Mouse (Mus musculus) left cerebral cortex, adult 8-10 months (tissue): ENCODE results near the gene Pnkd. TPM values are rescaled to one million over a fixed set of nuclear protein-coding genes. Genes with fewer than 3 reads are reported as not detected.
"Not testable (repeated sequence)": the region's sequence is repeated elsewhere in the genome, so short reads cannot be mapped to it uniquely, and the experiment has no call there.

Experiments
- DNase-seq, 2 experiments: peaks; one replicate each; pipeline ENCODE4 v3.0.0; 2022; ENCODE audit warnings: low spot score in 2 of 2
- total RNA-seq, 4 experiments: library from RNA; stranded (reverse); gene quantifications; 2 replicates each; pipeline ENCODE4 v1.2.4; 2022

The Pnkd gene
- total RNA-seq, 4 experiments from 2014 or later: 162 to 185 (median 173) TPM

DNA sequence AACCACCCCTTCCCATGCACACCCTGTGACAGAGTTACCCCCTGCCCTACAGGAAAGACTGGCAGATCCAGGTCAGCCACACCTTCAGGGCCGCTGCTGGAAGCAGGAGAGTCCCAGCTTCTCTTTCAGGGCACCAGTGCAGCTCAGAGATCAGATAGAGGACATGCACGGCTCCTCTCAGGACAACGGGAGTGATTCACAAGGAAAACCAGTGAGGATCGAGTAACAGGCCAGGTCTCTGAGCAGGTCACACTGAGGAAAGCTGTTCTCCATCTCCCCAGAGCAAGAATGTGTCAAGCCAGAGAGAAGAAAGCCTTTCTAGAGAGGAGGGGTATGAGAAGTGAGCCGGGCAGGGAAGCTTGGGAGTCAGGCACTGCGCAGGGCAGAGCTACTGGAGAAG is 11.7 kb downstream of the Pnkd start:
- DNase-seq: no peak

DNA sequence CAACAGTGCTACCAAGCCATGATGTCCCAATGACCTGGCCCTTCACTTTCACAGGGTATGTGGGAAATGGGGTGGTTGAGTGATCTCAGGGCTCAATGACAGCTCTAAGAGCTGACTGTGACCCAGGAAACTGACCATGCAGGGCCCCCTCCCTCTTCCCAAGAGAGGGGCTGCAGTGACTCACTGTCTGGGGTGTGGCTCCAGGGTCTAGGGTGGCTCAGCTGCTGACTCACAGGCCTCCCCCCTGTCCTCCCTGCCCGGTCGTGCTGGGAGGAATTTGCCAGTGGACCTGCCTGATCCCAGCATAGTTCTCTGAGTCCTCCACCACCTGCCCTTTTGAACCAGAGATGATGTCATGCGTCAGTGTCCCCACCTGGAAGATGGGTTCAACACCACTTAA is 12.5 kb downstream of the Pnkd start:
- no peak for DNase-seq

DNA sequence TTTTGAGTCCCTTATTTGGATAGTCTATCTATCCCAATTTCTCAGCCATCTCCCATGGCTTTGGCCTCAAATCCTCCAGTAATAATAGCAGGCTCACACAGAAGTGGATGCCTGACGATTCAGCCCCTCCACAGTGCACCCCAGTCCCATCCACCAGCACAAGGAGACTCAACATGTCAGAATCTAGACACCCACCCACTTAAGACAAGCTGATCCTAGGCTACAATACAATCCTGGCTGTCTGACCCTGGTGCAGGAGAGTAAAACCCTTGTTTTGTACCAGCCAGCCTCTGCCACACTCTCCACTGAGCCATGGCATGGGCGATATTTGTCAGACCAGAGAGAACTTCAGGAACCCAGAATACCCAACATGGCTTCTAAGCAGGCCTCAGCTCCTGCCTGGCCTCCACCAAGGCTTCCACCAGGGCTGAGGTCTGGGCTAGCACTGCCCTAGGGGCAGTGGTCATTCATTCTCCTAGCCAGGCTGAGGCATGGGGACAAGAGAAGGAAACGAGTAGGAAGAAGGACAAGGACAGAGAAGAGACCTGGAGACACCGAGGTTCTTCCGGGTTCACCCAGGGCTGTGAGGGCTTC is 13.5 kb downstream of the Pnkd start:
- no peak for DNase-seq

DNA sequence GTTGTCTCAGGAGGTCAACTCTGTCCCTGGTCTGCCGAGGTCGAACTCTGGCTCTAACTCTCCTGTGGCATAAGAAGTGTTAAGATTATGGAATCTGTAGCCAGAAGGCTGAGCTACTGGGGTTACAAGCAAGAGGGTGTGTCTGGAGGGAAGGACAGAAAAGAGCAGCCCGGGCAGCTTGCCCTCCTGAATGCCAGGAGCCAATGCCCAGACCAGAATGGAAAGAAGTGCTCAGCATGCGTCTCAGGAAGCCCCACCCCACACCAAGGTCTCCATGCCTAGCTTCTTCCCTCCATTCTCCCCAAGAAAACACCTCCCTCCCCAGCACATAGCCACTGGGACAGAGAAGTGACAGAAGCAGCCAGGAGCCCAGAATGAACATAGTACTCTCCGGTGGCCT is 14.3 kb downstream of the Pnkd start:
- DNase-seq: no peak

DNA sequence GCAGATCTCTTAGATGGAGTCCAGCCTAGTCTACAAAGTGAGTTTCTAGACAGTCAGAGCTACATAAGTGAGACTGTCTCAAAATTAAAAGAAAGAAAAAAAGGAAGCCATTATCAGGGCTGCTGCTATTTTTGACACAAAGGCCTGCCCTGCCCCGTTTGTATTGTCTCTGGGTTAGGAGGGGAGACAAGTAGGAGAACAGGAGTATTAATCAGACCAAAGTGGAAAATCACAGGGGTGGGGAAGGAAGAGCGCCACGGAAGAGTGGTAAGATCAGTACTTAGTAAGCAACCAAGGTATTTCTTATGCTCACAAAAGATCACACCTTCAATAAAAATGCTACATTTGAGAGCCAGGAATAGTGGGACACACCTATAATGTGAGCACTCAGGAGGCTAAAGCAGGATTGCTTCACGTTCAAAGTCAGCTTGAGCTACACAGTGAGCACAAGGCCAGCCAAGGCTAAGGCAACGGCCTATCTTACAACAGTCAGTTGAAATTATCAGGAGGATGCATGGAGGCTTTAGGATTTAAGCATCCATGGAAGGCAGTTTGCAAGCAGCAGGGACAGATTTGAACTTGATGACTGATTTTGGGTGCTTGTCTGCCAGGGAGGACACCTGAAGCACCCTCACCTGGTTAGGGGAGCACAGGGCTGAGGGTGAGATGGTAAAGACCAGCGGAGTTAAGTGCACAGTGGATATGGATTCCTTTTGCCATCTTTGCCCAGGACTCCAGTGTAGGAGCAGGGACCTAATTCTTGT is 15.8 kb downstream of the Pnkd start:
- DNase-seq: no peak

DNA sequence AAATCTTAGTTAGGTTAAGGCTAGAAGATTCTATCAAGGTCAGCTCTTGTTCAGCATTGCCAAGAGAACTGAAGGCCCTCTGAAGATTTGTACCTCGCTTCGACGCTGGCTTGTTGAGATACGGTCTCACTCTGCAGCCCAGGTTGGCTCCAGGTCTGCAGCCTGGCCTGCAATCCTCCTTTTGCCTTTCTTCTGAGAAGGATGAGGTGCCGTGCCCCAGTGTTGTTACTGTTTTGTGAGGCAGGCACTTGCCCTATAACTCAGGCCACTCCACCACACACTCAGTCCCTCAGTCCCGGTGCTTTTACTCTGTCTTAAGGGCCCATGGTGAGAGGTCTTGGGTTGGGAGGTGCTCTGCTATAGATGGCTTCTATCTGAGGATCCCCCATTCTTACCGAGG is 17.5 kb downstream of the Pnkd start:
- no peak for DNase-seq

DNA sequence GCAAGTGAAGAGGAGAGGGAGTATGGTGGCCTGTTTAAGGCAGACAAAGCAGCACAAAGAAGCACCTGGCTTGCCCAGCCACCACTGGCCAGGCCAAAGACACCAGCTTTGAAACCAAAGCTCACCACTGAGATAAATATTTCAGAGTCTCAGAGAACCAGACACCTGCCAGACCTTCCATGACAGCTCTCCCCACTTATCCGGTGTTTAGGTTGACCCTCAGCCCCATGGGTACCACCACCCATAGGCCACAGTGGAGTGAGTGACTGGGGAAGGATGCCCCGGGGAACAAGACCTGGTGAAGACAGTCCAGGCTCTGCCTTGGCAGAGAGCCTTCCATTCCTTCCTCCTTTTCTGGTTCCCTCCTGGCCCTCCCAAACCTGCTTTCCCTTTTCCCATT is 18.1 kb downstream of the Pnkd start:
- no peak for DNase-seq

DNA sequence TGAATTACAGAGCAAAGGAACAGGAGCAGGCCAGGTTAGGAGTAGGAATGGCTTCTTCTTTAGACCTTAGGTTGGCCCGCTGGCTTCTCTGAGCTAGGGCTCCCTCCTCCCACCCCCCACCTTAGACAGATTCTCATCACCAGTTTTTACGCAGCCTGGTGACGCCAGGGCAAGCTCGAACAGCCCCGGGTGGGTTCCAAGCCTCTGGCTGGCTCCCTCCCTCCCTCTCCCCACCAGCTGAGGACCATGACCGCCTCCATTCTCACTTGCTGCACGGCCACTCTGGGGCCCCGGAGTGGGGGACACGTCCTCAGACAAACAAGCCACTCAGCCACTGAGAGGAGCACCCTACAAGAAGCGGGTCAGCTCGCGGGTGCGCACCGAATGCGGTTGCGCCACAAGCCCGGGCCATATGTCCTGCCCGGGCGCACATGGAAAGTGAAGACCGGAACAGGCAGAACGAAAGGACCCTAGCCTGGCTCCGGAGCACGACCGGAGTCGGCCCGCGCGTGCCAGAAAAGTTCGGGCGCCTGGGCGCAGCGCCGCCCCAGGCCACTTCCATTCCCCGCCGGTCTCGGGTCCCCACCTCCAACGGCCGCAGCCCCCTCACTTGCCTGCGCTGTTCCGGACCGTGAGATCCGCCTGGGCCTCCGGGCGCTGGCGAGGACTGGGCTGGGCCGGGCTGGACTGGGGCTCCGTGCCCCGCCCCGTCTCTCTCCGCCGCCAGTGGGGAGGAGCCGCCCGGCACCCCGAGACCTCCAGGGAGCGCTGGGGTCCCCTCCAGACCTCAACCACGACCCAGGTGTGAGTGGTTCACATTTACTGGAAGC is 19.0 kb downstream of the Pnkd start:
- DNase-seq: no peak

DNA sequence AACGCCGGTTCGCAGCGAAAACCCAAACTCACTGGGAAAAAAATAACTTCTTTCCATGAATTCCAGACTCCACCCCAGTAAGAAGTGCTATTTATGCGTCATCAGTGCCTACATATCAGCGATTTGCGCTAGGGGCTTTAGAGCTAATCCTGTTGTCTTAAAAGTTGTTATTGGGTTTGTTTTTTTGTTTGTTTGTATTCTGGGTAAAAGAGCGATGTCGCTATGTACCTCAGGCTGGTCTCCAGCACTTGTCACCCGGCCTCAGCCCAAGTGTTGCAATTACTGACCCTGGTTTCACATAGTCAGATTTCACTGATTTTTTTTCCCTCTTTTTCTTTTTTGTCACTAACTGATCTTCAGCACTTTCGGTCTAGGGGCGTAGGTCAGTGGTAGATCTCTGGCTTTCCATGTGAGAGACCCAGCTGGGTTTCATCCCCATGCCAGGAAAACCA is 19.6 kb downstream of the Pnkd start:
- DNase-seq: no peak

DNA sequence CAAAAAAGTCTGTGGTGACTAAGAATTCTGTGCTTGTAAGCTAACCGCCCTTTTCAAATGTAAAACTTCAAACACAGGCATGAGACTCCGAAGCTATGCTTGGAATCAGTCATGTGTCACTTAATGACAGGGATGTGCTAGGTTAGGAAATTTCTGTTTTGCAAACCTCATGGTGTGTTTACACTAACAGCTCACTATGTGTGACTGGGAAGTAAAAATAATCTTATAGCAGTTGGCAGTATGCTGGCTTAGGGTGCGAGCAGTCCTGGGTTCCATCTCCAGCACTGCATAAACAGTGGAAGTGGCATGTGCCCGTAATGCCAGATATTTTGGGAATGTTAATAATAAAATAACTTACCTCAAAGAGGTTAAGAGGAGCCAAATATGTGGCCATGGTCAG is 20.2 kb downstream of the Pnkd start:
- no peak for DNase-seq

DNA sequence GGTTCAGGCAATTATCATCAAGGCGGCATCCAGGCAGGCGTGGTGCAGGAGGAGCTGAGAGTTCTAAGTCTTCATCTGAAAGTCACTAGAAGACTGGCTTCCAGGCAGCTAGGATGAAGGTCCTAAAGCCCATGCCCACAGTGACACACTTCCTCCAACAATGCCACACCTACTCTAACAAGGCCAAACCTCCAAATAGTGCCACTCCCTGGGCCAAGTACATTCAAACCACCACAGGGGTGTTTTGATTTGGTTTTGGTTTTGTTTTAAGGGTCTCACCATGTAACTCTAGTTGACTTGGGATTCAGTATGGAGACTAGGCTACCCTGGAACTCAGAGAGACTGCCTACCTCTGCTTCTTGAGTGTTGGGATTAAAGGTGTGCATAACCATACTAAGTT is 20.8 kb downstream of the Pnkd start, which contains the start of gene Tmbim1:
Gene Tmbim1, minus strand, starts transcription at position 101 of the 400 bp plus-strand sequence.
- no peak for DNase-seq

DNA sequence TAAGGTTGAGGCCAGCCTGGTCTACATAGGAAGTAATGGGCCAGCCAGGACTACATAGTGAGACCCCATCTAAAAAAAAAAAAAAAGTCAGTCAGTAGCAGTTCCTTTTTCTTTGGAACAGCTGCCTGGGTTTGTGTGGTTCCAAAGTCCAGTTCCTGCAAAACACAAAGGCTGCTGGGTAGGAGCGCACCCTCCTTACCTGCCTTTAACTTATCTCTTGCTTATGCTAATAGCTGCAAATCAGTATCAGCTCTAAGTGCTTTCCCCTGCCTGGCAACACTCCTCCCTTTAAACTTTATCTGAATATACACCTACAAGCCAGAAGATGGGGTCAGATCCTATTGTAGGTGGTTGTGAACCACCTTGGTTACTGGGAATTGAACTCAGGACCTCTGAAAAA is 22.4 kb downstream of the Pnkd start:
- no peak for DNase-seq

DNA sequence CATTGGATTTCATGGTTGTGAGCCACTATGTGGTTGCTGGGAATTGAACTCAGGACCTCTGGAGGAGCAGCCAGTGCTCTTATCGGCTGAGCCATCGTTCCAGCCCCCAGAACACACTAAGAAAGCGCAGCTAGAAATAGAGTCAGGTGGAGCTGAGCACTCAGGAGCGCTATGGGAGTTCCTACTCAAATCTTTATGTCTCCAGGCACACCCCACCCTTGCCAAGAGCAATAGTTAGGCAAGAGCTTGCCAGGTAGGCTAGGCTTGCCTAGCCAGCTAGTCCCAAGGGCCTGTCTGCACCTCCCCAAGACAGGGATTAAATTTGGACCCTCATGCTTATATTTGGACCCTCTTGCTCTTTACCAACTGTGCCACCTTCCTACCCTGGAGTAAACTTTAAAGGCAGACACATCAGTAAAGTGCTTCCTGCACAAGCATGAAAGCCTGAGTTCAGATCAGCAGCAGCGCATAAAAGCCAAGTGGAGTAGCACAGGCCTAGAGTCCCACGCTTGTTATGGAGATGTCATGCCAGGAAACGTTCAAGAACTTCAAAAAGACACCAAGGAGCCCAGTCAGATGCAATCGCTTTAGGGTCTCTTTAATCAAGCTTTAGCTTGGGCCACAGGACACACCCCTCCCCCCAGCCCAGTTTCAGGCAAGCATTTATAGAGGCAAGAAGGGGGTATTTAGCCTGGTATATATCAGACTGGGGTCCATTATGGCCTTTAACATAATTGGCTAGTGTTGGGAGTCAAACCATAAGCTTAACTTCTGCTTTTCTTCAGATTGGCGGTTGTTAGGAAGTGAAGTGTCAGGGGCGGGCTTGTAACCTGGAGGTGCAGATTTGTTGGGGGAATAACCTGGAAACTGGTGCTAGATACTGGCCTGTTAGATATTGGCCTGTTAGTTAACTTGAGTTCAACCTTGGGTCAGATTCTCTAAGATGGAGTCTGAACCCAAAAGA is 23.6 kb downstream of the Pnkd start:
- no peak for DNase-seq

DNA sequence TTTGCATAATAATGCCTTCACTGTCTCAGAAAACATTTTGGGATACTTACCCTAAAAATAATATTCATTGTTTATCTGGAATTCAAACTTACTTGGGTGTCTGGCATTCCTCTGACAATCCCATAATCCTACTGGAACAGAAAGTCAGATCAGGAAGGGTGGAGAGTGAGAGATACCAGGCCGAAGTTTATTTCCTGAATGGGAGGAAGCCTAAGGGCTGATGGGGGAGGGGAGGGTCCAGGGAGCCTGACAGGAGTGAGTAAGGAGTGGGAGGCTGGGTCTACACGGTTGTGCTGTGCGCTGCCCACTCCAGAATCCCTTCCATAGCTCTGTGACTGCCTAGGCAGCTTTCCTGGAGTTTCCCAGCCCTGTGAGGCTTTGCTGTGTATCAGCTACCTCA is 25.0 kb downstream of the Pnkd start:
- DNase-seq: no peak

DNA sequence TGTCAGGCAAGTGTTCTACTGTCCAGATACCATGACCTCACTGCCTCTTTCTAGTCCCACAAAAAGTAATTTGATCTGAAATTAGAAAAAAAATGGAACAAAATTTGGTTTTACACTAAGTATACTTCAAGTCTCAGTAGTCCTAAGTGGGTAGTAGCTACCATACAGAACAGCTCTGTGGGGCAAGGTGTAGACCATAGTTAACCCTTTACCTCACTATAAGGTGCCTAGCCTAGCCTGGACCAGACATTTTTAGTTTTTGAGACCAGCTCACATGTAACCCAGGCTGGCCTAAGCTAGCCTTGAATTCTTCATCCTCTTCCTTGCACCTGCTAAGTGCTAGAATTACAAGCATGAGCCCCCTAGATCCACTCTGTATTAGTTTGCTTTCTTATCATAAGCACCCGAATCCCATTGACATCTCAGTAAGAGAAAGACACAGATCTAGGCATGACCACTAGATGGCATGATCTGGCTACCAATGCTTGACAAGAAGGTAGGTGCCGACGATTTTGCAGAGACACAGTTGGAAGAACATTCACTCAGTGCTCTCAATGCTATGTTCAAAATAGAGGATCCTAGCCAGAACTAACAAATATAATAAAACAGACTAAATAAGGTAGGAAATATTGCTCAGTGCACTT is 28.4 kb downstream of the Pnkd start:
- DNase-seq: no peak

DNA sequence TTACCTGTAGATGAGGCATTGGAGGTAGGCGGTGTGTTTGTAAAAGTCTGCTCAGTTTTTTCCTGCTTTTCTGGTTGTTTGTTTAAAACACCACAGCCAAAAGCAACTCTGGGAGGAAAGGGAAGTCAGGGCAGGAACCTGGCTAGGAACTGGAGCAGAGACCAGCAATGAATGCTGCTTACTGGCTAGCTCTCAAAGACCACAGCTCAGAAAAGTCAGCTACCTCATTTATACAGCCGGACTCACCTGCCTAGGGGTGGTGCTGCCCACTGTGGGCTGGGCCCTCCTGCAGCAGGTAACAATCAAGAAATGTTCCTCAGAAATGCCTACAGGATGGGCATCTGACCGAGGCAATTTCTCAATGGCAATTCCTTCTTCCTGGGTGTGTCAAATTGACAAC is 30.1 kb downstream of the Pnkd start:
- DNase-seq: no peak

DNA sequence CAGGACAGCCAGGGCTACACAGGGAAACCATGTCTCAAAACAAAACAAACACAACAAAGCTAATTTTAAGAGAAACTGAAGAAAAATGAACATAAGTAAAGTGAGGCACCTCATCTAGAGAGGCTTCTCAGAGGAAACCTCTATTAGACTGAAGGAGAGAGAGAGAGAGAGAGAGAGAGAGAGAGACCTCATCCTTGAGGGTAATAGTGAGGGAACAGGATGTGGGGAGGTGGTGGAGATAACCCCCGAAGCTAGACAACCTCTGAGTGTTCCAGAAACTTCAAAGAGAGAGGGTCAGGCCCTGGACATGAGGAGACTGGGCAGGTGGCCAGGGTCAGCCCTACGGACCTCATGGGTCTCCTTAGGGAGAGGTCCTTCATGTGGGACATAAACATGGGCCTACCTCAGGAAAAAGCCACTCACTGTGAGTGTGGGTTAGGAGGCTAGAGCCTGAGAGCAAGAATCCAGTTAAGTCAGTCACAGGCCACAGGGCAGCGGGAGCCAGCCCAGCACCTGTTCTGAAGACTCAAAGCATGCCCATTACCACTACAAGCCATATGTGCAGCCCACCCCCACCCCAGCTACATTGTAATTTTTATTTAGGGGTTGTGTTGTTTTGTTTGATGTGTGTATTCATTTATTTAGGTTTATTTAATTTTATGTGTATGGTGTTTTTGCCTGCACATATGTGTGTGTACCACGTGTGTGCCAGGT is 31.5 kb downstream of the Pnkd start:
- DNase-seq: no peak

DNA sequence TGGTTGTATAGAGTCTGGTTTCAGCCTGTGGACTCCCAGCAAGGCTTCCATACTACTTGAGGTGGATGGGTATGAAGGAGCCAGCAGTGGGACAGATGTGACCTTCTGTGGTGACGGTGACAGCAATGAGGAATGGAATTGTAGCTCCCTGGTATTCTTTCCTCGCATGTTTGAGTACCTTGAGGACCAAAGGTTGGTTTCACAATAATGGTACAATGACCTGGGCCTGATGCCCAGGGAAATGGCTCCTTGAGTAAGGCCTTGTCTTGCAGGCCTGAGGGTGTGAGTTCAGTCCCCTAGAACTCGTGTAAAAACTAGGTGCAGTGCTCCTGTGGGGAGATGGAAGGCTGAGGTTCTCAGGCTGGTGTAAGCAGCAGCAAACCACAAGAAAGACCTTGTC is 34.0 kb downstream of the Pnkd start:
- no peak for DNase-seq

DNA sequence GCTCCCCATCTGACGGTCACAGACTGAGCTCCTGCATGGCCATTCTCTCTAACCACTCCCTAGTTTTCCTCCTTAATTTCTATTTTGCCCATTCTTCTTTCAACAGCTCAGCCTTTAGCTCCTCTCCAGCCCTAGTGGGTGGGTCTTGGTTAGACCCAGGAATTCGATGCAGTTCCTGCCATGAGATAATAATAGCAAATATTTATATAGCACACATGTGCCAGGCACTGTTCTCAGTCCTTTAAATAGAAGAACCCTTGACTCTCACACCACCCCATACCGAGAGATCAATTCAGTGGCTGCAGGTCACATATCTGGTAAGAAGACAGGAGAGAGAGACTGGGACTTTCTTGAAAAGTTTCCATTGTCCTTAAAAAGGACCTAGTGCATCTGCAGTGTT is 36.7 kb downstream of the Pnkd start:
- no peak for DNase-seq

DNA sequence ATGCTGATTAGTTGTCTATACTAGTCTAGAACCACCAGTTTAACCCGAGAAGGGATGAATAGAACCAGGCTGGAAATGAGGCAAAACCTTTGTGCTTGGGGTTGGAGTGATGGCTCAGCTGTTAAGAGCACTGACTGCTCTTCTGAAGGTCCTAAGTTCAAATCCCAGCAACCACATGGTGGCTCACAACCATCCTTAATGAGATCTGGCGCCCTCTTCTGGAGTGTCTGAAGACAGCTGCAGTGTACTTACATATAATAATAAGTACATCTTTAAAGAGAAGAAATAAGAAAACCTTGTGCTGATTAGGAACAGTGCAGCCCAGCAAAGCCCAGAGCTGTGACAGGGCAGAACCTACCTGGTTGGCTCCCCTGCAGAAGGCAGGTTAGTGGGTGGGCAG is 42.2 kb downstream of the Pnkd start:
- DNase-seq: not testable (repeated sequence)
